Comparison of ENCODE assay signal across 8 mouse cellular contexts in the genomic region with DNA sequence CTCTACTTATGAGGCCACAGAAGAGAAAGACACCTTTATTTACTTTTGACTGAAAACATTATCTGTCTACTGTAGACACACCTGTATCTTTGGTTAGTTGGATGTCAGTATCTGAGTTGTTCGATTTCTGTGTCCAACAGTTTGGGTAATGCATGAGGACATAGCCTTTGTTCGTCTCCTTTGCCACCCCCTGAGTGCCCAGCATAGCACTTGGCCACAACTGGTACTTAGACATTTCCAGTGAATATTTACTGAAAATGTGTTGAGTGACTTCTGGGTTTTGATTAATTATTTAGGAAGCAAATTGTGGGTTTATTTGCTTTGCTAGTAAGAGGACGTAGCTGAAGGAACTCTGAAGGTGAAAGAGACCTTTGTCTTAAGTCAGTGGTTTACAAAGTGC.
DNase-seq lines count a peak whose midpoint lies in the region; ATAC-seq and TF ChIP-seq lines count a peak whose summit lies in the region.

No protein-coding gene starts in this region.

- peak overlapping the region; percentile 98 for H3K27ac ChIP-seq in layer of hippocampus, adult 2 months
- H3K27ac ChIP-seq in embryonic facial prominence, embryonic 15.5 days (replicated peaks), result peak overlapping the region; percentile 94
- H3K27ac ChIP-seq in intestine, postnatal 0 days (ENCODE audit: low read depth, low read length), result peak overlapping the region; percentile 95
- no peak overlapping the region; the same call in 1 of the 2 replicates for H3K27ac ChIP-seq in neural tube, embryonic 14.5 days (ENCODE audit: low read depth, low read length)

- no peaks in the 10 kb centered on the region for H3K27me3 ChIP-seq in embryonic facial prominence, embryonic 15.5 days
- H3K27me3 ChIP-seq in intestine, postnatal 0 days (replicated peaks; ENCODE audit: control insufficient read depth, insufficient read depth, low read length), result no peaks in the 10 kb centered on the region
- no peaks in the 10 kb centered on the region for H3K27me3 ChIP-seq in neural tube, embryonic 14.5 days (ENCODE audit: control insufficient read depth, insufficient read depth, low read length)

- no peak for ATAC-seq in embryonic facial prominence, embryonic 15.5 days (ENCODE audit: insufficient number of reproducible peaks, low FRiP score, low TSS enrichment, low read depth)
- no peak for ATAC-seq in intestine, postnatal 0 days
- no peak for ATAC-seq in neural tube, embryonic 14.5 days (ENCODE audit: low read depth)

- no peaks in the 10 kb centered on the region for H3K36me3 ChIP-seq in embryonic facial prominence, embryonic 15.5 days
- H3K36me3 ChIP-seq in intestine, postnatal 0 days (ENCODE audit: control insufficient read depth, insufficient read depth), result no peaks in the 10 kb centered on the region
- no peaks in the 10 kb centered on the region for H3K36me3 ChIP-seq in neural tube, embryonic 14.5 days (ENCODE audit: control insufficient read depth, insufficient read depth, low read length)

- no peak overlapping the region for H3K9ac ChIP-seq in embryonic facial prominence, embryonic 15.5 days
- 0 out of 2 replicates have a peak overlapping the region, but pooled peaks have one; percentile 64 for H3K9ac ChIP-seq in intestine, postnatal 0 days (ENCODE audit: low read depth, low read length)
- no peak overlapping the region for H3K9ac ChIP-seq in neural tube, embryonic 14.5 days (replicated peaks; ENCODE audit: low read depth, low read length)

- H3K4me2 ChIP-seq in embryonic facial prominence, embryonic 15.5 days (replicated peaks), result peak overlapping the region; percentile 61
- peak overlapping the region; percentile 70 for H3K4me2 ChIP-seq in intestine, postnatal 0 days (replicated peaks; ENCODE audit: low read depth)
- H3K4me2 ChIP-seq in neural tube, embryonic 14.5 days (ENCODE audit: low read depth, low read length), result no peak overlapping the region; the same call in 1 of the 2 replicates

- H3K4me1 ChIP-seq in embryonic facial prominence, embryonic 15.5 days, result 0 out of 2 replicates have a peak, but pooled peaks cover 9% of the 10 kb centered on the region
- peaks cover 24% of the 10 kb centered on the region for H3K4me1 ChIP-seq in intestine, postnatal 0 days (replicated peaks; ENCODE audit: control insufficient read depth, insufficient read depth, low read length)
- H3K4me1 ChIP-seq in neural tube, embryonic 14.5 days (ENCODE audit: control insufficient read depth, insufficient read depth, low read length), result peaks cover 3% of the 10 kb centered on the region; the same call in 1 of the 2 replicates

- no peaks in the 10 kb centered on the region for H3K9me3 ChIP-seq in embryonic facial prominence, embryonic 15.5 days (replicated peaks)
- H3K9me3 ChIP-seq in intestine, postnatal 0 days (ENCODE audit: control insufficient read depth), result no peaks in the 10 kb centered on the region
- no peaks in the 10 kb centered on the region for H3K9me3 ChIP-seq in neural tube, embryonic 14.5 days (ENCODE audit: control insufficient read depth, low read length)

- WGBS in embryonic facial prominence, embryonic 15.5 days, result 83% methylated on average over 3 of the region's 3 CpGs
- WGBS in intestine, postnatal 0 days, result 59% methylated on average over 3 of the region's 3 CpGs
- 85% methylated on average over 3 of the region's 3 CpGs for WGBS in neural tube, embryonic 14.5 days

- H3K4me3 ChIP-seq in layer of hippocampus, adult 2 months, result peak overlapping the region; percentile 54; the same call in 1 of the 2 replicates
- H3K4me3 ChIP-seq in embryonic facial prominence, embryonic 15.5 days (replicated peaks), result peak overlapping the region; percentile 54; the same call in 1 of the 2 replicates
- no peak overlapping the region for H3K4me3 ChIP-seq in intestine, postnatal 0 days (ENCODE audit: low read depth, low read length)
- peak overlapping the region; percentile 47; the same call in 1 of the 2 replicates for H3K4me3 ChIP-seq in neural tube, embryonic 14.5 days (ENCODE audit: low read depth, low read length)

- no peak for TF ChIP-seq CTCF in layer of hippocampus, adult 2 months (conservative IDR thresholded peaks at IDR 0.05)
- TF ChIP-seq CTCF in intestine, postnatal 0 days (IDR thresholded peaks at IDR 0.05; ENCODE audit: low read depth), result no peak

- no peak for DNase-seq in layer of hippocampus, adult 2 months (ENCODE audit: low spot score in 2 of 2)
- no peak for DNase-seq in layer of hippocampus, adult 11-12 months (ENCODE audit: low spot score)
- DNase-seq in gastrocnemius, postnatal 10 days, result no peak
- DNase-seq in embryo, embryonic 10 days (ENCODE audit: low spot score), result no peak
- DNase-seq in kidney, postnatal 14 days, result no peak
